Mouse (Mus musculus) liver, postnatal 0 days (tissue): Measurements from ENCODE around the gene Plcb4.

Experiments used
- CTCF ChIP-seq: sonication (generic); IDR thresholded peaks from 2 replicates; pipeline ENCODE4 v1.5.1; 2016; ENCODE audit warnings: antibody characterized with exemption, low read depth
- EP300 ChIP-seq: IDR thresholded peaks from 2 replicates; pipeline ENCODE4 v1.6.1; 2016; ENCODE audit warnings: antibody characterized with exemption, low read depth, mild to moderate bottlenecking

DNA sequence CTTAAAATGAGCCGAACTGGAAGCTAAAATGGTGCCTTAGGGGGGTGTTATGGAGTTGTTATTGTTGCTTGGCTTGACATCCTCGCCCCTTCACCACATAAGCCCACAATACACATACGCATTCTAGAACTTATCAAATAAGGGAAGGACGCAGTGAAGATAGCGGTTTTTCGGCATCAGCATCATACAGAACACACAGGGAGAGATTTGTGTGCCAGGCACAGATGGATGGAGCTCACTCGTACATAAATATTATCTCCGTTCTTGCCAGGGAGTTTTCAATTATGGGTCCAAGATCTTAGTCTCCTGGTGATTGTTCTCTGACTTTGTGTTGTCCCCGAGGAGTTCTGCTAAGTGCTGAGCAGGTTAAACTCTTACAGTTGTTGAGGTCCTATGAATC, 50.0 kb downstream of the Plcb4 start:
- no peak for TF ChIP-seq CTCF
- TF ChIP-seq EP300, result no peak
